Mouse (Mus musculus) MEL (cell line): ENCODE measurements around the gene Hs6st3.

Experiments
- CHD1 ChIP-seq: IDR thresholded peaks from 2 replicates; pipeline ENCODE4 v1.6.1; 2012; ENCODE audit warnings: low read depth, mild to moderate bottlenecking, inconsistent platforms, low read length, improper control_type of control experiment
- CHD2 ChIP-seq: IDR thresholded peaks from 2 replicates; pipeline ENCODE4 v1.6.1; 2011; ENCODE audit warnings: low read length, improper control_type of control experiment
- CTCF ChIP-seq, 3 experiments: IDR thresholded peaks in 2 of 3; conservative IDR thresholded peaks in 1 of 3; 2 replicates each; pipeline ENCODE4 v1.5.1; 2011 to 2012; ENCODE audit warnings: low read length in 3 of 3, low read depth in 2 of 3, mild to moderate bottlenecking in 2 of 3, improper control_type of control experiment in 1 of 3, inconsistent platforms in 1 of 3, mixed read lengths in 1 of 3, moderate library complexity in 1 of 3; ENCODE audit not compliant: control insufficient read depth in 1 of 3, insufficient read depth in 1 of 3, poor library complexity in 1 of 3, severe bottlenecking in 1 of 3
- E2F4 ChIP-seq: IDR thresholded peaks from 2 replicates; pipeline ENCODE4 v1.6.1; 2011; ENCODE audit warnings: low read depth, low read length, improper control_type of control experiment, borderline replicate concordance
- EP300 ChIP-seq, 2 experiments: IDR thresholded peaks; 2 replicates each; pipeline ENCODE4 v1.6.1; 2011; ENCODE audit warnings: improper control_type of control experiment in 2 of 2, low read length in 2 of 2, low read depth in 1 of 2, mild to moderate bottlenecking in 1 of 2
- HCFC1 ChIP-seq: IDR thresholded peaks from 2 replicates; pipeline ENCODE4 v1.6.1; 2012; ENCODE audit warnings: low read depth, mild to moderate bottlenecking, inconsistent platforms, low read length, improper control_type of control experiment, moderate library complexity
- JUND ChIP-seq: IDR thresholded peaks from 2 replicates; pipeline ENCODE4 v1.6.1; 2011; ENCODE audit warnings: low read depth, mild to moderate bottlenecking, improper control_type of control experiment, low read length
- MAX ChIP-seq: IDR thresholded peaks from 2 replicates; pipeline ENCODE4 v1.6.1; 2011; ENCODE audit warnings: low read length, improper control_type of control experiment
- MXI1 ChIP-seq: IDR thresholded peaks from 2 replicates; pipeline ENCODE4 v1.6.1; 2011; ENCODE audit warnings: mild to moderate bottlenecking, low read depth, low read length, improper control_type of control experiment
- NRF1 ChIP-seq: IDR thresholded peaks from 2 replicates; pipeline ENCODE4 v1.6.1; 2014; ENCODE audit warnings: low read depth, mild to moderate bottlenecking, inconsistent platforms, low read length, improper control_type of control experiment, moderate library complexity; ENCODE audit not compliant: poor library complexity, insufficient read depth, severe bottlenecking
- POLR2A ChIP-seq, 2 experiments: IDR thresholded peaks; 2 replicates each; pipeline ENCODE4 v1.6.1; 2011 to 2012; ENCODE audit warnings: low read length in 2 of 2, mild to moderate bottlenecking in 2 of 2, control low read depth in 1 of 2, improper control_type of control experiment in 1 of 2, low read depth in 1 of 2, moderate library complexity in 1 of 2; ENCODE audit not compliant: control insufficient read depth in 1 of 2, insufficient read depth in 1 of 2, poor library complexity in 1 of 2
- USF1 ChIP-seq: IDR thresholded peaks from 2 replicates; pipeline ENCODE4 v1.6.1; 2014; ENCODE audit warnings: low read depth, mild to moderate bottlenecking, inconsistent platforms, low read length, improper control_type of control experiment, moderate library complexity
- ZC3H11A ChIP-seq: IDR thresholded peaks from 2 replicates; pipeline ENCODE4 v1.6.1; 2012; ENCODE audit warnings: low read depth, mild to moderate bottlenecking, inconsistent platforms, low read length, improper control_type of control experiment
- ZKSCAN1 ChIP-seq: IDR thresholded peaks from 2 replicates; pipeline ENCODE4 v1.6.1; 2012; ENCODE audit warnings: low read depth, mild to moderate bottlenecking, inconsistent platforms, low read length, improper control_type of control experiment, moderate library complexity

DNA sequence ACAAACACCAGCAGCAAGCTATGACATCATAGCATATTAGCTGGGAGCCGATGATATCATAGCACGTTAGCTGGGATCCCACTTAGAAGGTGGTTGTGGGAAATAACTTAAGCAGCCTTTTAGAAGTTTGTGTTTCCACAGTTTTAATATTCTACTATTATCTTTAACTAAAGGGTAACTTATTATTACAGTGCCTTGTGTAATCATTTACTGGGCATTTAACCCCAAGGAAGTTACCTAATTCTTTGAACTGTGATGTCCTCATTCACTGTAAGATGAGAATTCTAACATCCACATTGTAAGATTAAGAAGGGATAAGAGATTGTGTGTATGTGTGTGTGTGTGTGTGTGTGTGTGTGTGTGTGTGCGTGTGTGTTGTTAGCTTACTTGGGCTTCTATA is 697.9 kb downstream of the Hs6st3 start:
- no peak for TF ChIP-seq MAX
- TF ChIP-seq POLR2A (IDR thresholded peaks at IDR 0.05; ENCODE audit: control insufficient read depth in 1 of 2, insufficient read depth in 1 of 2, low read depth in 1 of 2, low read length in 2 of 2, poor library complexity in 1 of 2) = no peak
- TF ChIP-seq JUND = no peak
- TF ChIP-seq CTCF (IDR thresholded peaks at IDR 0.05 in 2 of 3, conservative IDR thresholded peaks at IDR 0.05 in 1 of 3; ENCODE audit: control insufficient read depth in 1 of 3, insufficient read depth in 1 of 3, low read depth in 2 of 3, low read length in 3 of 3, poor library complexity in 1 of 3, severe bottlenecking in 1 of 3) = no peak
- TF ChIP-seq NRF1 = no peak
- TF ChIP-seq USF1 = no peak
- TF ChIP-seq EP300 (IDR thresholded peaks at IDR 0.05; ENCODE audit: low read depth in 1 of 2, low read length in 2 of 2) = no peak
- TF ChIP-seq MXI1 = no peak
- TF ChIP-seq E2F4 = no peak
- no peak for TF ChIP-seq ZC3H11A
- TF ChIP-seq CHD1 = no peak
- TF ChIP-seq HCFC1 = no peak
- TF ChIP-seq ZKSCAN1 = no peak
- no peak for TF ChIP-seq CHD2
